Mouse (Mus musculus) right cerebral cortex, postnatal 14 days (tissue): ENCODE measurements around the gene Asb15.

ENCODE experiments used
- DNase-seq: peaks from one replicate; pipeline ENCODE4 v3.0.0; 2022

Asb15 gene

DNA sequence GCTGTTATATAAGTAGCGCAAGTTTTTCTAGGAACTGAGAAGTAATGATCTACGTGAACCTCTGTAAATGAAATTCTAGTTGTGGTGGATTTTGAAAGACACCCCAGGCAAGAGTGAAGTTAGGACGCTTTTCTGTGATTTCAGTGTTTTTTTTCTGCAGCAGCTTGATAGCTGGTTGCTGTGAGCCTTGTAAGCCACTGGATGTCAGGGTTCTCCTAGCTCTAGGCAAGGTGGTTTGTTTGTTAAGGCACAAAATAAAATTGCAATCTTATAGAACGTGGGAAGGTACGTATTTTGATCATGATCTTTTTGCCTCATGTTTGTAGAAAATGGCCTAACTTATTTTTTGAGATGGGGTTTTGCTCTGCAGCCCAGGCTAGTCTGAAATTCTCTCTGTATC, 41.0 kb downstream of the Asb15 start:
- DNase-seq, result no peak

DNA sequence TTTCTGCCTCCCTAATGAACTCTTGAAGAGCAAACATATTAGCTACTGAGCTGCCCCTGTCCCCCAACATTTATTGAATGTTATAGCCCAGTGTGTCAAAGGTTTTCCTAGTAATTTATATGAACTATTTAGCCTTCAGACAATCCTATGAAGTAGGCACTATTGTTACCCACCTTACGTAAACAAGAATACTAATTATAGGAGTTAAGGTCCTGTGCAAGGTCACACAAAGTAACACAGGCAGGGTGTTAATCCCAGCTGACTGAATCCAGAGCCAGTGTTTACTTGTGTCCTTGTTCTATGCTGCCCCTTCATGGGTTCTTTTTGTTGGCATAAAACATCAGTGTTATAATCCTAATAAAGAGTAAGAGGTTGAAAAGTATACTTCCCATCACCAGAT, 41.8 kb downstream of the Asb15 start:
- DNase-seq, result no peak

- DNase-seq, result no peak
These were observed 42.3 kb downstream of the Asb15 start for GRCm38 (mm10) chr6:24570278-24570677.

DNA sequence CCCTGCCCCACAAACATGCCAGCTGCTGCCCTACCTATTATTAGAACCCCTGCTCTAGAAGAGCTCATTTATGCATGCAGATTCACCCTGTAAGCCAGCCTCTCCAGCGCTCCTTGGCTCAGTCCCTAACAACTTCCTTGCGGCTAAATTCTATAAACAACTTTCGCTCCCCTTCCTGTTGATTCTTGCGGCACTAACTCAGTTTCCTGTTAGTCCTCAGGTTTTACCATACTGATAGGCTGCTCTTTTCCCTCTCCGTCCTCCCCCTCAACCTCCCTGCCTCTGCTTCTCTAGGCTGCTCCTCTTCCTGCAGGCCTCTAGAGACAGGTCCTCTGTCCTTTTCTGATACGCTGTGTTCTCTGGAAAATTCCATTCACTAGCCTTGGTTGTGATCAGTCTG, 43.2 kb downstream of the Asb15 start:
- DNase-seq, result no peak

- DNase-seq, result no peak
These were observed 44.5 kb downstream of the Asb15 start for GRCm38 (mm10) chr6:24572431-24572830.

- no peak for DNase-seq
These were observed 45.4 kb downstream of the Asb15 start for GRCm38 (mm10) chr6:24573319-24573718.

GRCm38 (mm10) chr6:24583456-24583855, 55.5 kb downstream of the Asb15 start:
- no peak for DNase-seq

DNA sequence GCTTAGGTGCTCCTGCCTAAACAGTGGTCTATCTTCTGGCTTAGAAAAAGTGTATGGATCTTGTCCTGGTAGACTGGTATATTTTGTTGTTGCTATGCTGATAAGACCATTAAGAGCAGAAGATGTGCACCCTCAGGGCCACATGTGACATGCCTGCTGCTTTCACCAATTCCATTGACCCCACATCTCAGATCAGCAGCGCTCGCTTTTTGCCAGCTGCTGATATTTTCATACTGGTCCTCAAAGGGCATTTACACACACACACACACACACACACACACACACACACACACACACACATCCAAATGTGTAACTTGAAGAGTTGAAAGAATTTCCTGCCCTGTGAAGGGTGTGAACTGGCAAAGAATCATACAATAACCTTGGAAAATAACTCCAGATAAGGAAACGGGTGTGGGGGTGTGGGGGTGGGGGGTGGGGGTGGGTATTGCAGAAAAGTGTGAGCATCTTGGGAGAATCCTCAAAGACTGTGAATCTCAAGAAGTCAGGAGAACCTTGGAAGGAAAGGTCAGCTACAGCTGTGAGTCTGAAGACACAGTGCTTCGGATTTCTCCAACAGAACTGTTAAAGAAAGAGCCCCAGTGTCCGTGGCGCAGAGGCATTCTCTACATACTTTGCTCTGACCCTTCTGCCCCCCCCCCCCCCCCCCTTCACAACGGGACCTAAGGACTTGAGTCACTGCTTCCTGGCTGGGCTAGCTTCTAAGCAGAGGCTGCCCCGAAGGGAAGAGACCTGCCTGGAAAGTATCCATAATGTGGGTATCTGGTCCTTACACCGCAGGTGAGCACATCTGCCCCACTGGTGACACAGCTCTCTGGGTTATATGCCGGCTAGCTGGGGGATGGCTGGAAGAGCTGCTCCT, 57.7 kb downstream of the Asb15 start:
- no peak for DNase-seq

- DNase-seq, result no peak
These were observed 58.9 kb downstream of the Asb15 start for GRCm38 (mm10) chr6:24586885-24587284.

DNA sequence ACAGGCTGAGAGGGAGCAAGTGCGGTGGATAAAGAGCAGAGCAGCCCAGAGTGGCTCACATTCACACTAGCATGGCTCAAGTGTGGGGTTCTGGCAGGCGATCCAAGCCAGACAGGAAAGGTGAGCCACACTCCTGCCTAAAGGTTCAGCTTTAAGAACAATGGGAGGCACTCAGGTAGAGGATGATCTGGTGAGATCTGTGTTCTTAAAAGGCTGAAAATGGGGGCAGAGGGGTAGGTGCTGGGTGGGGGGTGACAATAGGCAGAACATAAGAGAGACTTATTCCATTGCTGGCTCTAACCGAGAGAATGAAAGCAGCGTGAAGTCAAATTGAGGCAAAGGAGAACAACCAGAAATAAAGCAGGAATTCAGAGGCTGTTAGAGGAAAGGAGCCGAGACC, 62.3 kb downstream of the Asb15 start:
- DNase-seq, result no peak

- DNase-seq, result no peak
These were observed 63.7 kb downstream of the Asb15 start for GRCm38 (mm10) chr6:24591525-24592218.

DNA sequence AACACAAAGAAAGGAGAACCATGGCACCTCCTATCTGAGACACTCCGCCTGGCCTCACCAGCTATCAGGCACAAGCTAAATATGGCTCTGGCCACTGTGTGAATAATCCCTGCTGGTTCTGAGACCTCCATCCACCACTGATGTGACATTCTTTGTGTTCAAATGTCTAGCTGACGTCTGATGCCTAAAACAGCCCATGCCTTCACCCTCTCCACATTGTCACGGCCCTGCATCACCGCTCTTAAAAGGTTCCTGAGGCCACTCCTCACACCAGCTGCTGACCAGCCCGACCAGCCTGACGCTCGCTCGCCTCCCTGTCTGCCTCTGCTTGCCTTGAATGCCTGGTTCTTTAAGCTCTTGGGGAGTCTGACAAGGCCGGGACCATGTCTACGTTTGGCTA, 69.6 kb downstream of the Asb15 start, which contains the start of gene Lmod2:
Gene Lmod2, plus strand, starts transcription at position 263 of the 400 bp plus-strand sequence.
- no peak for DNase-seq

GRCm38 (mm10) chr6:24599179-24599578, 71.2 kb downstream of the Asb15 start:
- no peak for DNase-seq

- DNase-seq, result no peak
These were observed 71.7 kb downstream of the Asb15 start for GRCm38 (mm10) chr6:24599639-24600038.

DNA sequence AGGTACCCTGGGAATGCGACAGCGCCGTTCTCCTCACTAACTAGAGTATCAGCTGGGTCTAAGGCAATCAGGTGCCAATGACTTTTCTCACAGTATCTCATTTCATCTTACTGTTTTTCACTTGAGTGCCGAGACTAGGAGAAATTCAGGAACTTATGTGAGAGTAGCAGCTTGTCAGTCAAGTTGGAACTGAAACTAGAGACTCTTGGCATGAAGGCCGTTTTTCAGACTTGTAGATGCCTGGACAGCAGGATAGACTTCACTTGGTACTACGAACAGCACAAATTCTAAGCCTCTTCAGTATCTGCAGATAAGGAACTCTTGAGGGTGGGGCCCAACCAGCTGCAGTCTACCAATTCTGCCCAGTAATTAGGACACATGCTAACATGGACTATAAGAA, 72.2 kb downstream of the Asb15 start:
- DNase-seq, result no peak

- no peak for DNase-seq
These were observed 72.8 kb downstream of the Asb15 start for GRCm38 (mm10) chr6:24600726-24601125.

GRCm38 (mm10) chr6:24601668-24602067, 73.7 kb downstream of the Asb15 start:
- no peak for DNase-seq

DNA sequence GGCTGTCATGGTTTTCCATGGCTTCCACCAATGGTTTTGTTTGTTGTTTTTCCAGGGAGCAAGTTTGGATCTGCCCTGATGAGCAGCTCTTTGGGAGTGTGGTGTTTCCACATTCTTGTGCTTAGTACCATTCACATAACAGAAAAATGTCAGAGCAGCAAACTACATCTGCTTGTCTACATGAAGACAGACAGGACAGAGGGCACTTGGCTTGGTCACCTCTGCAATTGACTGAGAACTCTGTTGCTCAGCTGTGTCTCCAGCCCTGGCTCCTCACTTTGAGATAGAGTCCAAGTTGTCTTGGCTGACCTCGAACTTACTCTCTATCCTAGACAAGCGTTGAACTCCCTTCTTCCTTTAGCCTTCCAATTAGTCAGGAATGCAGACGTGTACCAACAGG, 74.4 kb downstream of the Asb15 start:
- no peak for DNase-seq

DNA sequence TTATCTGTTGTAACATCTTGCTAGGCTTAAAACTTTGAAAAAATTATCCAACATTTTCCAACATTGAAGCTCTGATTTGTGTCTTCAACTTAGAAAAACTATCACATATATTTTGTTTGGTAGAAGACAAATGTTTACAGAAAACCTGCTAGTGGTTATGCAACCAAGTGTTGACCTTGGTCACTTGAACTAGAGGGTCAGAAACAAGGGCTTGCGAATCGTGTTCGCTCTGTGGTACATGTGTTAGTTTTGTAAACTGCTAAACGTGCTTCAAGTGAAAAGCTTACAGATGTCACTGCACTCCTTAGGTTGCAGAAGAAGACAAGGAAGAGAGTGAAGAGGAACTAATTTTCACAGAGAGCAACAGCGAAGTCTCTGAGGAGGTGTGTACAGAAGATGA, 75.0 kb downstream of the Asb15 start:
- no peak for DNase-seq

DNA sequence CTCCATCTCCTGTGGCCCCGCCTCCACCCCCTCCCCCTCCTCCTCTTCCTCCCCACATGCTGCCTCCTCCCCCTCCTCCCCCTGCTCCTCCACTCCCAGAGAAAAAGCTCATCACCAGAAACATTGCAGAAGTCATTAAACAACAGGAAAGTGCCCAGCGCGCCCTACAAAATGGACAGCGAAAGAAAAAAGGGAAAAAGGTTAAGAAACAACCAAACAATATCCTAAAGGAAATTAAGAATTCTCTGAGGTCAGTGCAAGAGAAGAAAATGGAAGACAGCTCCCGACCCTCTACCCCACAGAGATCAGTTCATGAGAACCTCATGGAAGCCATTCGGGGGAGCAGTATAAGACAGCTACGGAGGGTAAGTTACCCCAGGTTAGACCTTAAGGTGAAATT, 76.3 kb downstream of the Asb15 start:
- DNase-seq, result no peak

DNA sequence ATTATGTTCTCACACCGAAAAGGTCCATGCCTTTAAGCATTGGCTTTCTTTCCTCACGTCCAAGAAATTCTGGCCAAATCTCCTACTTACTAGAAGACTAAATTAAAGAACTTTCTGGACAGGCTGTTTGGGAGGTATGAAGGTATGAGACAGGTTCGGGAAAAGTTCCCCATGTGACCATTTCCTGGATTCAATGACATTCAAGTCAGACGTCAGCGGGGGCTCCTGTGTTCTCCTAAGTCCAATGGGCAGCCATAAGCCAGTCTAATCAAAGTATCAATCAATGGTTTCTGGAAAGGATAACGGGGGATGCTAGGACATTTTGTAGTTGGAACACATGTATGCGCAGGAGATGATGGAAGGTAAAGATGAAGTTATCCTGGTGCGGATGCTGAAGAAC, 77.7 kb downstream of the Asb15 start:
- DNase-seq, result no peak

GRCm38 (mm10) chr6:24606512-24606911, 78.6 kb downstream of the Asb15 start:
- no peak for DNase-seq

DNA sequence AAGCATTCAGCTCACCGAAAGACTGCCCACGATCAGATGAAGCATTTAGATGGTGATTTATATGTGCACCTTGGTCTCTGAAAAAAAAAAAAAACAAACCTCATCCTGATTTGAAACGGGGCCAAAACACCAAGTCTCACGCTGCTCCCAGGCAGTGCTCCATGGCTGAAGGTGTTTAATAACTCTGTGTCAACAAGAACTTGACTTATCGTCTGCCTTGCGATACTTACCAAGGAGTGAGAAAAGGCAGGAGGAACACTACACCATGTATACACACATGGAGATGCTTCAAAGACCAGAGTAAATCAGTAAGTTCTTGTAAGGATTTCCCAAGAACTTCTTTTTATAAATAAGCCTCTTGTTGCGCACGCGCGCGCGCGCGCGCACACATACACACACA, 79.6 kb downstream of the Asb15 start:
- DNase-seq, result no peak

DNA sequence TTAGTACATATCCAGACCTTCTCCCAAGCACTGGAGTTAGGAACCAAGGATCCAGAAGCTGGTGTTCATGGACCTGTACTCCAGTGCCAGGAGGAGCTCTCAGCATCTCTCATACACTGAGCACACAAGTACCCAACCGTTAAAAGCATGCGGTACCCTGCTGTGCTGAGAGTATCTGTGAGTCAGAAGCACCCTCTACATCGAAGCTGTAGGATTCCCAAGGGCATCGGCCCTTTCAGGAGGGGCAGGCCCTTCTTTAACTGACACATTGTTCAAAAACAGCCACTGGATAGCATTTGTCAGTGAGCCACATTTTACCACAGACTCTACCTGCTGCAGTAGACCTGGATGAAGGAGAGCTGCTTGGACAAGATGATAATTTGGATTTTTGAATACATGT, 80.2 kb downstream of the Asb15 start:
- DNase-seq, result no peak
